ENCODE assay signal across 24 mouse cellular contexts in the genomic region with DNA sequence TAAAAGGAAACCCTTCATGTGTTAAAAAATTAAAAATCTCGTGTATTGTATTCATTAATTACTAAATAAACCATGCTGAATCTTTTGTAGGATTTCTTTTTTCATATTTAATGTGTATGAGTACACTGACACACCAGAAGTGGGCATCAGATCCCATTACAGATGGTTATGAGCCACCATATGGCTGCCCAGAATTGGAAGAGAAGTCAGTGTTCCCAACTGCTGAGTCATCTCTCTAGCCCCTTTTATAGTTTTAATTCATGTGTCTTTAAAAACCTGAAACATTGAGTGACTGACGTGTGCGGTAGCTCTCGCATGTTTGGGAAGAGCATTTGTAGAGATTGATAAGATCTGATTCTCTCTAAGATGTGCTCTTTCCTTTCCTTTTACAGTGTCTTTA. TPM values are rescaled to one million over a fixed set of nuclear protein-coding genes. Genes with fewer than 3 reads are reported as not detected.
DNase-seq lines count a peak whose midpoint lies in the region; ATAC-seq and TF ChIP-seq lines count a peak whose summit lies in the region.
"Had no signal": no experiment of that assay in that cellular context is flagged by ENCODE, and none has a peak within 500 bp of the region (broad histone marks: within the 10 kb centered on the region; RNA-seq: fewer than 3 reads in every experiment).

No protein-coding gene starts in this region.

- no peak for TF ChIP-seq EP300 in liver, postnatal 0 days (IDR thresholded peaks at IDR 0.05; ENCODE audit: low read depth)

- ATAC-seq in liver, postnatal 0 days, result no peak
- ATAC-seq: activated CD4-positive, CD25-positive, alpha-beta regulatory T cell, adult 4 months; CD4-positive, CD25-positive, alpha-beta regulatory T cell, adult 4 months; forebrain, embryonic 15.5 days had no signal

- no peak overlapping the region for H3K4me3 ChIP-seq in liver, postnatal 0 days (ENCODE audit: low read depth, low read length)
- H3K4me3 ChIP-seq: embryonic facial prominence, embryonic 13.5 days; forebrain, embryonic 15.5 days; limb, embryonic 13.5 days; liver, embryonic 13.5 days; lung, embryonic 15.5 days; midbrain, embryonic 10.5 days; stomach, embryonic 15.5 days had no signal

- intact Hi-C loops in left cerebral cortex, postnatal 10 days (cut with DNase I), result no loop called here
- intact Hi-C loops in left cerebral cortex, postnatal 36 days (cut with DNase I), result no loop called here

- TF ChIP-seq CTCF in liver, postnatal 0 days (IDR thresholded peaks at IDR 0.05; ENCODE audit: low read depth), result no peak

- no peaks in the 10 kb centered on the region for H3K4me1 ChIP-seq in liver, postnatal 0 days (ENCODE audit: insufficient read depth)
- H3K4me1 ChIP-seq: embryonic facial prominence, embryonic 13.5 days; forebrain, embryonic 15.5 days; limb, embryonic 13.5 days; lung, embryonic 15.5 days; midbrain, embryonic 10.5 days; stomach, embryonic 15.5 days had no signal

- H3K9me3 ChIP-seq in liver, postnatal 0 days (ENCODE audit: low read length), result no peaks in the 10 kb centered on the region
- H3K9me3 ChIP-seq: embryonic facial prominence, embryonic 13.5 days; forebrain, embryonic 15.5 days; limb, embryonic 13.5 days; liver, embryonic 13.5 days; lung, embryonic 15.5 days; midbrain, embryonic 10.5 days; stomach, embryonic 15.5 days had no signal

- H3K27ac ChIP-seq in liver, postnatal 0 days (ENCODE audit: low read depth), result no peak overlapping the region
- H3K27ac ChIP-seq: embryonic facial prominence, embryonic 13.5 days; forebrain, embryonic 15.5 days; kidney, postnatal 0 days; limb, embryonic 13.5 days; liver, embryonic 13.5 days; lung, embryonic 15.5 days; macrophage; midbrain, embryonic 10.5 days; stomach, embryonic 15.5 days had no signal

- H3K9ac ChIP-seq in liver, postnatal 0 days (replicated peaks), result no peak overlapping the region
- H3K9ac ChIP-seq: embryonic facial prominence, embryonic 13.5 days; forebrain, embryonic 15.5 days; limb, embryonic 13.5 days; liver, embryonic 13.5 days; lung, embryonic 15.5 days; stomach, embryonic 15.5 days had no signal

- H3K36me3 ChIP-seq in liver, postnatal 0 days (replicated peaks; ENCODE audit: insufficient read depth, low read length), result peaks cover 6% of the 10 kb centered on the region; the same call in 1 of the 2 replicates
- H3K36me3 ChIP-seq: stomach, embryonic 15.5 days had no signal

- no peak overlapping the region for H3K4me2 ChIP-seq in liver, postnatal 0 days (ENCODE audit: low read depth, low read length)
- H3K4me2 ChIP-seq: embryonic facial prominence, embryonic 13.5 days; forebrain, embryonic 15.5 days; heart, embryonic 11.5 days; limb, embryonic 13.5 days; liver, embryonic 13.5 days; lung, embryonic 15.5 days; stomach, embryonic 15.5 days had no signal

- peak; percentile 33 to 39 for DNase-seq in cerebellum, adult 18-20 months
- no peak for DNase-seq in cerebellum, adult 9-11 months
- peak; percentile 45 to 55 for DNase-seq in left cerebral cortex, adult 18-20 months (ENCODE audit: low spot score in 2 of 2)
- no peak for DNase-seq in left cerebral cortex, postnatal 10 days (ENCODE audit: extremely low spot score in 1 of 2, low spot score in 2 of 2)
- DNase-seq in layer of hippocampus, adult 18-20 months (ENCODE audit: low spot score in 2 of 2), result peak; percentile 71 to 92
- DNase-seq in left cerebral cortex, postnatal 36 days (ENCODE audit: low spot score in 2 of 2), result peak; percentile 33 to 48
- no peak for DNase-seq in liver, postnatal 0 days
- no peak for DNase-seq in adrenal gland, postnatal 14 days
- DNase-seq: adrenal gland, postnatal 25 days; cerebellum, postnatal 10 days; heart, postnatal 10 days; kidney, adult 18-20 months; liver, embryonic 13.5 days had no signal

- WGBS in liver, postnatal 0 days (ENCODE audit: insufficient replicate concordance), result 86% methylated on average over 4 of the region's 4 CpGs

- H3K27me3 ChIP-seq in liver, postnatal 0 days (ENCODE audit: insufficient read depth, low read length), result no peaks in the 10 kb centered on the region
- H3K27me3 ChIP-seq: embryonic facial prominence, embryonic 13.5 days; forebrain, embryonic 15.5 days; limb, embryonic 13.5 days; liver, embryonic 13.5 days; lung, embryonic 15.5 days; stomach, embryonic 15.5 days had no signal

RNA-seq across cellular contexts. Expression of gene Herc2, which starts 21.7 kb away (rescaled TPM):
- total RNA-seq in left cerebral cortex, adult 18-20 months (2021), result 100 to 1,000 TPM; 128 to 129 TPM
- total RNA-seq in left cerebral cortex, postnatal 10 days (2021), result 100 to 1,000 TPM; 137 TPM
- total RNA-seq in layer of hippocampus, adult 18-20 months (2021), result 100 to 1,000 TPM; 122 to 136 TPM
- total RNA-seq in left cerebral cortex, postnatal 36 days (2021), result 100 to 1,000 TPM; 134 to 143 TPM
- polyA plus RNA-seq in liver, postnatal 0 days (2015; fragmentation: Nextera tagmentation; extraction: Ambion mirVana), result 7.1 and 8.8 TPM in 2 replicates
- 55.7 and 60.6 TPM in 2 replicates for total RNA-seq in adrenal gland, postnatal 14 days (2021)

RNA-seq across cellular contexts. Expression of gene Nipa1, which starts 52.0 kb away (rescaled TPM):
- total RNA-seq in left cerebral cortex, adult 18-20 months (2021), result 10 to 100 TPM; 61.8 to 64.3 TPM
- 10 to 100 TPM; 77.2 to 78.4 TPM for total RNA-seq in left cerebral cortex, postnatal 10 days (2021)
- 10 to 100 TPM; 57.1 to 59.4 TPM for total RNA-seq in layer of hippocampus, adult 18-20 months (2021)
- total RNA-seq in left cerebral cortex, postnatal 36 days (2021), result 10 to 100 TPM; 62.1 to 71.4 TPM
- 3.8 and 4.5 TPM in 2 replicates for polyA plus RNA-seq in liver, postnatal 0 days (2015; fragmentation: Nextera tagmentation; extraction: Ambion mirVana)
- total RNA-seq in adrenal gland, postnatal 14 days (2021), result 5.8 TPM in 2 replicates
- polyA plus RNA-seq: CD4-positive, CD25-positive, alpha-beta regulatory T cell, adult 4 months had no signal

Comparison
In these comparisons a context has a peak if more than half of its experiments do, and no peak if none do; other contexts are left out.
1. DNase-seq: peak in cerebellum, adult 18-20 months (2 of 2), left cerebral cortex, adult 18-20 months (2 of 2), layer of hippocampus, adult 18-20 months (2 of 2) and left cerebral cortex, postnatal 36 days (2 of 2); none in cerebellum, adult 9-11 months (single experiment), left cerebral cortex, postnatal 10 days (0 of 2), liver, postnatal 0 days (single experiment) and adrenal gland, postnatal 14 days (single experiment).